Mouse (Mus musculus) embryonic fibroblast, embryonic 13.5 days (primary cell): ENCODE measurements around the gene Gphn.

ENCODE experiments used
- CTCF ChIP-seq: IDR thresholded peaks from 2 replicates; pipeline ENCODE4 v1.5.1; 2011; ENCODE audit warnings: mild to moderate bottlenecking, control low read depth, low read length, moderate library complexity, borderline replicate concordance; ENCODE audit not compliant: insufficient read depth
- POLR2A ChIP-seq: IDR thresholded peaks from 2 replicates; pipeline ENCODE4 v1.6.1; 2011; ENCODE audit warnings: low read depth, mild to moderate bottlenecking, control low read depth, low read length, moderate library complexity

GRCm38 (mm10) chr12:78640086-78640485 lies 413.9 kb downstream of the Gphn start:
- TF ChIP-seq POLR2A (no peak), CTCF (no peak)
